ENCODE assay signal across 19 mouse cellular contexts in genomic region chr5:99723941-99724340, GRCm38 (mm10).
"Had no signal": no experiment of that assay in that cellular context is flagged by ENCODE, and none has a peak within 500 bp of the region (broad histone marks: within the 10 kb centered on the region; RNA-seq: fewer than 3 reads in every experiment).

No protein-coding gene starts in this region.

- ATAC-seq: midbrain, embryonic 13.5 days; midbrain, embryonic 16.5 days had no signal

- H3K4me3 ChIP-seq: kidney, embryonic 15.5 days; left cerebral cortex, adult 2 months; liver, embryonic 13.5 days; megakaryocyte, embryonic 14.5 days; midbrain, embryonic 10.5 days; midbrain, embryonic 13.5 days; myocyte; neural tube, embryonic 13.5 days; stomach, embryonic 15.5 days had no signal

- H3K9ac ChIP-seq: kidney, embryonic 15.5 days; liver, embryonic 13.5 days; midbrain, embryonic 13.5 days; neural tube, embryonic 13.5 days; stomach, embryonic 15.5 days had no signal

- H3K36me3 ChIP-seq: kidney, embryonic 15.5 days; liver, embryonic 13.5 days; midbrain, embryonic 10.5 days; midbrain, embryonic 13.5 days; neural tube, embryonic 13.5 days; stomach, embryonic 15.5 days had no signal

- DNase-seq: kidney, adult 8-10 months; kidney, postnatal 10 days; kidney, postnatal 36 days; layer of hippocampus, postnatal 36 days; liver, embryonic 13.5 days; lung, postnatal 14 days; retina, postnatal 1 day; right cerebral cortex, postnatal 25 days; spleen, adult 18-20 months; thymus, postnatal 25 days had no signal

- H3K9me3 ChIP-seq: kidney, embryonic 15.5 days; liver, embryonic 13.5 days; megakaryocyte, embryonic 14.5 days; midbrain, embryonic 10.5 days; midbrain, embryonic 13.5 days; neural tube, embryonic 13.5 days; stomach, embryonic 15.5 days had no signal

- H3K27ac ChIP-seq: kidney, embryonic 15.5 days; left cerebral cortex, adult 2 months; liver, embryonic 13.5 days; midbrain, embryonic 10.5 days; midbrain, embryonic 13.5 days; neural tube, embryonic 13.5 days; stomach, embryonic 15.5 days had no signal

- H3K4me2 ChIP-seq: kidney, embryonic 15.5 days; liver, embryonic 13.5 days; midbrain, embryonic 13.5 days; neural tube, embryonic 13.5 days; stomach, embryonic 15.5 days had no signal
